ENCODE assay signal across 8 mouse cellular contexts in the genomic region with DNA sequence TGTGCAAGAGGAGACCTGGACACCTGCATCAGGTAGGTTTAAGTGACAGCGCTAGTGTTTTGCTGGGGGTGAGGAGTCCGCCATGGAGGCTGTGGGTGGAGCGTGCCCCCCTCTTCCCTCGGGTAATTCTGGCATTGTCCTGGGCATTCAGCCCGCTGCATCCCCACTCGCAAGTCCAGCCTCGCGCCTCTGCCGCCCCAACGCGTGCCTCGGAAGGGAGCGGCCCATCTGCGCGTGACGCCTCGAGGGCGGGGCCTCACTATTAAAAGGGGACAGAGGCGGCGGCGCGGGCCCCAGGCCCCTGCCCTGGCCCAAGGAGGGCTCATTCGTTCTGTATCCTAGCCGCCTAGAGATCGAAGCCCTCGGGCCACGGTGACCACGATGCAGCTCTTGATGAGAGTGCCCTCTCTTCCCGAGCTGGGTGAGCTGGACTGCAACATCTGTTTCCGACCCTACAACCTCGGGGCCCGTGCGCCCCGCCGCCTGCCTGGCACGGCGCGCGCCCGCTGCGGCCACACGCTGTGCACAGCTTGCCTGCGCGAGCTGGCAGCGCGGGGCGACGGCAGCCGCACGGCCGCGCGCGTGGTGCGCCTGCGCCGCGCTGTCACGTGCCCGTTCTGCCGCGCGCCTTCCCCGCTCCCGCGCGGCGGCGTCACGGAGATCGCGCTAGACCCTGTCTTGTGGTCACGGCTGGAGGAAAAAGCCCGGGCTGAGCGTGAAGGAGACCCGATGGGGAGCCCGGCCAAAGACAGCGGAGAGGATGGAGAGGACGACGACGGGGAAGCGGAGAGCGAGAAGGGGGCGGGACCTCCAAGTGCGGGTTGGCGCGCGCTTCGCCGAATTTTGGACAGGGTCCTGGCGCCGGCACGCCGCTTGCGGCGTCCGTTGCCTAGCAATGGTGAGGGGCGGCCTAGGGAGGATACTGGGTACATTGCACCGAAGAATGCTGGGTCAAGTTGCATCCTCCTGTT. TPM values are rescaled to one million over a fixed set of nuclear protein-coding genes. Genes with fewer than 3 reads are reported as not detected.
DNase-seq lines count a peak whose midpoint lies in the region; ATAC-seq lines count a peak whose summit lies in the region.

A gene (plus strand): TSS at position 301 of the 971 bp plus-strand sequence.

- H3K9me3 ChIP-seq in intestine, embryonic 14.5 days (ENCODE audit: control insufficient read depth, low read length), result no peaks in the 10 kb centered on the region
- peaks cover 35% of the 10 kb centered on the region for H3K9me3 ChIP-seq in megakaryocyte, embryonic 14.5 days

- 1% methylated on average over 99 of the region's 99 CpGs for WGBS in intestine, embryonic 14.5 days

- peaks cover 12% of the 10 kb centered on the region; the same call in 1 of the 2 replicates for H3K4me1 ChIP-seq in intestine, embryonic 14.5 days (replicated peaks; ENCODE audit: control insufficient read depth, insufficient read depth, low read length)
- H3K4me1 ChIP-seq in megakaryocyte, embryonic 14.5 days, result peaks cover 18% of the 10 kb centered on the region

- H3K9ac ChIP-seq in intestine, embryonic 14.5 days (ENCODE audit: low read length), result peak within 1 kb of the TSS; percentile 54

- H3K36me3 ChIP-seq in intestine, embryonic 14.5 days (ENCODE audit: control insufficient read depth, insufficient read depth, low read length), result peaks cover 26% of the 10 kb centered on the region
- no peaks in the 10 kb centered on the region for H3K36me3 ChIP-seq in megakaryocyte, embryonic 14.5 days (replicated peaks; ENCODE audit: low read length)

- no peaks in the 10 kb centered on the region for H3K27me3 ChIP-seq in intestine, embryonic 14.5 days (replicated peaks; ENCODE audit: control insufficient read depth, insufficient read depth, low read length)
- H3K27me3 ChIP-seq in megakaryocyte, embryonic 14.5 days (replicated peaks), result peaks cover 85% of the 10 kb centered on the region

- DNase-seq in adrenal gland, adult 2 months, result peak; percentile 85
- DNase-seq in embryo, embryonic 11.5 days (ENCODE audit: low read depth, low spot score), result peak; percentile 74
- peak; percentile 27 to 56 for DNase-seq in gastrocnemius, postnatal 36 days
- DNase-seq in intestine, embryonic 14.5 days (ENCODE audit: low spot score), result peak; percentile 89
- peak; percentile 69 to 77 for DNase-seq in left cerebral cortex, postnatal 14 days (ENCODE audit: low spot score in 2 of 2)
- DNase-seq in right cerebral cortex, adult 2 months (ENCODE audit: low spot score in 2 of 2), result peak; percentile 76 to 77
- DNase-seq in urinary bladder, postnatal 14 days (ENCODE audit: low spot score), result peak; percentile 68

- peak within 1 kb of the TSS; percentile 72 for H3K4me2 ChIP-seq in intestine, embryonic 14.5 days (ENCODE audit: low read length)

- intact Hi-C loops in gastrocnemius, postnatal 36 days (cut with DNase I), result no loop called here
- intact Hi-C loops in left cerebral cortex, postnatal 14 days (cut with DNase I), result loop anchor here (2.0 kb wide), 1 partner anchor 26 kb away; no protein-coding TSS in a partner anchor

- peak; percentile 88 for ATAC-seq in intestine, embryonic 14.5 days (replicated peaks; ENCODE audit: low FRiP score, low TSS enrichment, low read depth)

- peak within 1 kb of the TSS; percentile 52 for H3K4me3 ChIP-seq in intestine, embryonic 14.5 days (ENCODE audit: low read depth, low read length)
- peak within 1 kb of the TSS; percentile 90 for H3K4me3 ChIP-seq in megakaryocyte, embryonic 14.5 days (replicated peaks)

- peak within 1 kb of the TSS; percentile 72 for H3K27ac ChIP-seq in intestine, embryonic 14.5 days (ENCODE audit: low read depth)

RNA-seq across cellular contexts. Expression of the gene that starts here (rescaled TPM):
- 1 to 10 TPM; 3.3 to 6.8 TPM for total RNA-seq in adrenal gland, adult 2 months (2021)
- polyA plus RNA-seq in adrenal gland, adult 2 months (2012; rRNA removed), result 0.88 and 1.1 TPM in 2 replicates
- total RNA-seq in gastrocnemius, postnatal 36 days (2021), result under 1 TPM; 0.12 to 0.26 TPM
- 13.2 and 14.3 TPM in 2 replicates for polyA plus RNA-seq in intestine, embryonic 14.5 days (2014; fragmentation: Nextera tagmentation; extraction: Ambion mirVana)
- 100 to 1,000 TPM in 1 of 2 experiments, 10 to 100 TPM in 1; 95.7 to 101 TPM for total RNA-seq in left cerebral cortex, postnatal 14 days (2021)
- polyA plus RNA-seq in megakaryocyte, embryonic 14.5 days (2012; ENCODE audit: insufficient read depth, low replicate concordance), result not detected in 2 replicates

Comparison
In these comparisons a context has a peak if more than half of its experiments do, and no peak if none do; other contexts are left out.
1. Peak in every context shown above with its lines: DNase-seq, ATAC-seq, H3K4me3 ChIP-seq and H3K27ac ChIP-seq.
2. RNA of the gene that starts here (total RNA-seq): 95.7 to 101 TPM in left cerebral cortex, postnatal 14 days; 3.3 to 6.8 TPM in adrenal gland, adult 2 months and 0.12 to 0.26 TPM in gastrocnemius, postnatal 36 days; every median in the first group is over 10 times any median in the second.
3. Peak in DNase-seq in gastrocnemius, postnatal 36 days; RNA of the gene not detected or under 1 TPM.